Mouse (Mus musculus) limb, embryonic 12.5 days (tissue): ENCODE measurements at regions not wholly inside any gene's neighbourhood (a gene's known extent, or its start where the extent isn't known, plus 50 kb on each side); places are given as distances from the start of the nearest gene placed in this dataset.
A peak's percentile ranks its signal among the peaks of the same experiment; 100 is the strongest.
"Not testable (repeated sequence)": the region's sequence is repeated elsewhere in the genome, so short reads cannot be mapped to it uniquely, and the experiment has no call there.

Source experiments
- ATAC-seq: fragments of 200-750 bp; cut with Nextera tagmentation; 2 replicates; pipeline ENCODE4 v1.8.0; 2017; ENCODE audit warnings: low read depth, moderate TSS enrichment; ENCODE audit not compliant: insufficient number of reproducible peaks, insufficient read depth, low FRiP score, low TSS enrichment
- H3K27ac ChIP-seq: fragments of 300-500 bp; sonication (generic); 2 replicates; pipeline ENCODE4 v1.5.1; 2016; ENCODE audit warnings: mild to moderate bottlenecking, moderate library complexity
- H3K27me3 ChIP-seq: fragments of 300-500 bp; sonication (generic); 2 replicates; pipeline ENCODE4 v1.6.1; 2016; ENCODE audit warnings: mild to moderate bottlenecking, moderate library complexity
- H3K36me3 ChIP-seq: fragments of 300-500 bp; sonication (generic); 2 replicates; pipeline ENCODE4 v1.6.1; 2016; ENCODE audit warnings: mild to moderate bottlenecking, moderate library complexity
- H3K4me1 ChIP-seq: fragments of 300-500 bp; sonication (generic); replicated peaks from 2 replicates; pipeline ENCODE4 v1.6.1; 2016
- H3K4me2 ChIP-seq: fragments of 300-500 bp; sonication (generic); 2 replicates; pipeline ENCODE4 v1.6.1; 2016; ENCODE audit warnings: mild to moderate bottlenecking, moderate library complexity
- H3K4me3 ChIP-seq: fragments of 300-500 bp; sonication (generic); replicated peaks from 2 replicates; pipeline ENCODE4 v1.5.1; 2016; ENCODE audit warnings: mild to moderate bottlenecking
- H3K9ac ChIP-seq: fragments of 300-500 bp; sonication (generic); replicated peaks from 2 replicates; pipeline ENCODE4 v1.6.1; 2016; ENCODE audit warnings: mild to moderate bottlenecking, moderate library complexity
- H3K9me3 ChIP-seq: fragments of 300-500 bp; sonication (generic); 2 replicates; pipeline ENCODE4 v1.6.1; 2016; ENCODE audit warnings: mild to moderate bottlenecking, moderate library complexity
- WGBS: fragments of 180-500 bp; shearing (Covaris S2); methylation state at CpG from one replicate; pipeline ENCODE4 v1.1.7; 2016; 5-methylcytosine and 5-hydroxymethylcytosine counted together

GRCm38 (mm10) chr6:7356634-7357033, 198.0 kb upstream of the Tac1 start:
- Histone ChIP-seq H3K4me2 (no peak overlapping the region), H3K27ac (no peak overlapping the region), H3K9ac (no peak overlapping the region), H3K4me3 (no peak overlapping the region), H3K27me3 (no peaks in the 10 kb centered on the region), H3K9me3 (no peaks in the 10 kb centered on the region), H3K4me1 (no peaks in the 10 kb centered on the region), H3K36me3 (no peaks in the 10 kb centered on the region)
- WGBS, result 63% methylated on average over 2 of the region's 2 CpGs
- ATAC-seq, result no peak

GRCm38 (mm10) chr6:7367166-7367565, 187.5 kb upstream of the Tac1 start:
- Histone ChIP-seq H3K27ac (no peak overlapping the region), H3K4me3 (no peak overlapping the region), H3K9me3 (no peaks in the 10 kb centered on the region), H3K27me3 (no peaks in the 10 kb centered on the region), H3K4me2 (no peak overlapping the region), H3K9ac (no peak overlapping the region), H3K4me1 (no peaks in the 10 kb centered on the region), H3K36me3 (no peaks in the 10 kb centered on the region)
- WGBS, result 76% methylated on average over 1 of the region's 1 CpGs
- no peak for ATAC-seq

GRCm38 (mm10) chr6:7374629-7375028, 180.1 kb upstream of the Tac1 start:
- H3K4me3 ChIP-seq, result no peak overlapping the region
- ATAC-seq, result peak; percentile 63; the same call in 1 of the 2 replicates
- H3K27ac ChIP-seq, result no peak overlapping the region
- 36% methylated on average over 4 of the region's 4 CpGs for WGBS
- no peaks in the 10 kb centered on the region for H3K27me3 ChIP-seq
- no peak overlapping the region for H3K9ac ChIP-seq
- no peak overlapping the region for H3K4me2 ChIP-seq
- H3K4me1 ChIP-seq, result no peaks in the 10 kb centered on the region
- H3K36me3 ChIP-seq, result no peaks in the 10 kb centered on the region
- H3K9me3 ChIP-seq, result no peaks in the 10 kb centered on the region

- H3K4me3 ChIP-seq, result no peak overlapping the region
- H3K4me1 ChIP-seq, result no peaks in the 10 kb centered on the region
- no peak overlapping the region for H3K4me2 ChIP-seq
- no peaks in the 10 kb centered on the region for H3K27me3 ChIP-seq
- ATAC-seq, result no peak
- no peak overlapping the region for H3K27ac ChIP-seq
- no peaks in the 10 kb centered on the region for H3K9me3 ChIP-seq
- no peaks in the 10 kb centered on the region for H3K36me3 ChIP-seq
- H3K9ac ChIP-seq, result no peak overlapping the region
- 89% methylated on average over 2 of the region's 2 CpGs for WGBS
Measured at GRCm38 (mm10) chr6:7375851-7376250, 178.8 kb upstream of the Tac1 start.

- H3K9me3 ChIP-seq, result no peaks in the 10 kb centered on the region
- H3K4me1 ChIP-seq, result no peaks in the 10 kb centered on the region
- no peak overlapping the region for H3K4me3 ChIP-seq
- no peak overlapping the region for H3K9ac ChIP-seq
- no peak for ATAC-seq
- H3K4me2 ChIP-seq, result no peak overlapping the region
- 61% methylated on average over 5 of the region's 5 CpGs for WGBS
- no peaks in the 10 kb centered on the region for H3K27me3 ChIP-seq
- H3K36me3 ChIP-seq, result no peaks in the 10 kb centered on the region
- no peak overlapping the region for H3K27ac ChIP-seq
Measured at GRCm38 (mm10) chr6:7378651-7379050, 176.0 kb upstream of the Tac1 start.

- Histone ChIP-seq H3K9ac (no peak overlapping the region), H3K36me3 (no peaks in the 10 kb centered on the region), H3K27me3 (no peaks in the 10 kb centered on the region), H3K4me1 (no peaks in the 10 kb centered on the region), H3K9me3 (peaks cover 1% of the 10 kb centered on the region; the same call in 1 of the 2 replicates), H3K4me3 (no peak overlapping the region), H3K4me2 (no peak overlapping the region), H3K27ac (no peak overlapping the region)
- no peak for ATAC-seq
- 32% methylated on average over 2 of the region's 2 CpGs for WGBS
Measured at GRCm38 (mm10) chr6:7424731-7425130, 129.9 kb upstream of the Tac1 start.

- H3K27ac ChIP-seq, result no peak overlapping the region
- 41% methylated on average over 3 of the region's 3 CpGs for WGBS
- no peak for ATAC-seq
- no peak overlapping the region for H3K4me3 ChIP-seq
- no peak overlapping the region for H3K4me2 ChIP-seq
- no peaks in the 10 kb centered on the region for H3K4me1 ChIP-seq
- no peaks in the 10 kb centered on the region for H3K27me3 ChIP-seq
- no peak overlapping the region for H3K9ac ChIP-seq
- no peaks in the 10 kb centered on the region for H3K36me3 ChIP-seq
- no peaks in the 10 kb centered on the region for H3K9me3 ChIP-seq
Measured at GRCm38 (mm10) chr6:7441725-7442124, 113.0 kb upstream of the Tac1 start.

GRCm38 (mm10) chr6:7442286-7442685, 112.4 kb upstream of the Tac1 start:
- not testable (repeated sequence) for H3K4me1 ChIP-seq, H3K9me3 ChIP-seq, H3K4me3 ChIP-seq, H3K9ac ChIP-seq, H3K27me3 ChIP-seq, ATAC-seq, H3K27ac ChIP-seq, H3K36me3 ChIP-seq, H3K4me2 ChIP-seq
- 62% methylated on average over 3 of the region's 3 CpGs for WGBS

- ATAC-seq, result no peak
- Histone ChIP-seq H3K27me3 (no peaks in the 10 kb centered on the region), H3K4me1 (no peaks in the 10 kb centered on the region), H3K9me3 (no peaks in the 10 kb centered on the region), H3K36me3 (no peaks in the 10 kb centered on the region), H3K4me3 (no peak overlapping the region), H3K27ac (no peak overlapping the region), H3K4me2 (no peak overlapping the region), H3K9ac (no peak overlapping the region)
- WGBS, result 67% methylated on average over 3 of the region's 3 CpGs
Measured at GRCm38 (mm10) chr6:7455881-7456280, 98.8 kb upstream of the Tac1 start.

GRCm38 (mm10) chr6:7463896-7464295, 90.8 kb upstream of the Tac1 start:
- Histone ChIP-seq H3K4me2 (no peak overlapping the region), H3K9ac (no peak overlapping the region), H3K27ac (no peak overlapping the region), H3K4me3 (no peak overlapping the region), H3K9me3 (no peaks in the 10 kb centered on the region), H3K27me3 (no peaks in the 10 kb centered on the region), H3K36me3 (no peaks in the 10 kb centered on the region), H3K4me1 (no peaks in the 10 kb centered on the region)
- WGBS, result 89% methylated on average over 2 of the region's 2 CpGs
- ATAC-seq, result no peak

GRCm38 (mm10) chr6:7464346-7464745, 90.3 kb upstream of the Tac1 start:
- no peak overlapping the region for H3K9ac ChIP-seq
- 95% methylated on average over 2 of the region's 2 CpGs for WGBS
- no peak for ATAC-seq
- no peak overlapping the region for H3K4me2 ChIP-seq
- H3K4me1 ChIP-seq, result no peaks in the 10 kb centered on the region
- no peaks in the 10 kb centered on the region for H3K9me3 ChIP-seq
- H3K4me3 ChIP-seq, result no peak overlapping the region
- no peak overlapping the region for H3K27ac ChIP-seq
- H3K27me3 ChIP-seq, result no peaks in the 10 kb centered on the region
- no peaks in the 10 kb centered on the region for H3K36me3 ChIP-seq

GRCm38 (mm10) chr6:7472366-7473026, 82.2 kb upstream of the Tac1 start:
- Histone ChIP-seq H3K4me2 (no peak overlapping the region), H3K27ac (no peak overlapping the region), H3K4me3 (no peak overlapping the region), H3K4me1 (no peaks in the 10 kb centered on the region), H3K9me3 (no peaks in the 10 kb centered on the region), H3K27me3 (no peaks in the 10 kb centered on the region), H3K36me3 (no peaks in the 10 kb centered on the region), H3K9ac (no peak overlapping the region)
- ATAC-seq, result no peak
- WGBS, result 49% methylated on average over 7 of the region's 7 CpGs
